Mouse (Mus musculus): ENCODE results near the gene Shisa5. TPM values are rescaled to one million over a fixed set of nuclear protein-coding genes. Genes with fewer than 3 reads are reported as not detected.
A peak's percentile ranks its signal among the peaks of the same experiment; 100 is the strongest.

The Shisa5 gene
- polyA plus RNA-seq, 1 experiment from 2014 or later: 64.9 TPM

DNA sequence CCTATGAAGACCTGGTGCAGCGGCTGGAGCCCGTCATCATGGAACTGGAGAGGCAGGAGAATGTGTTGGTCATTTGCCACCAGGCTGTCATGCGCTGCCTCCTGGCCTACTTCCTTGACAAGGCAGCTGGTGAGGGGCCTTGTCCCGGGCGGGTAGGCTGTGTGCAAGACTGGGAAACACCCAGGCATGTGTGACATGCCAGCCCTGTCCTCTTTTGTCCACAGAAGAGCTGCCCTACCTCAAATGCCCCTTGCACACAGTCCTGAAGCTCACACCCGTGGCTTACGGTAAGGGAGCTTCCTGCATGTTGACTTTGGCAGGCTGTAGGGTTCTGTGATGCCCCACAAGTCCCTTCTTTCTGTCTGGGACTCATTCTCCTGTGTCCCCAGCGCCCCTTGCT is 10.8 kb upstream of the Shisa5 start:
- no peak overlapping the region for H3K9ac ChIP-seq
- no peak overlapping the region for H3K4me3 ChIP-seq
- no peaks in the 10 kb centered on the region for H3K27me3 ChIP-seq
- no peak overlapping the region; the same call in 1 of the 2 replicates for H3K27ac ChIP-seq
- no peaks in the 10 kb centered on the region for H3K36me3 ChIP-seq
- H3K4me2 ChIP-seq: no peak overlapping the region
- H3K9me3 ChIP-seq (replicated peaks): no peaks in the 10 kb centered on the region
- H3K4me1 ChIP-seq (replicated peaks): peaks cover 5% of the 10 kb centered on the region; the same call in 1 of the 2 replicates
- ATAC-seq (replicated peaks; ENCODE audit: insufficient number of reproducible peaks, insufficient read depth, low FRiP score, low read depth): no peak
- whole genome bisulfite sequencing: 63% methylated on average over 8 of the region's 8 CpGs

DNA sequence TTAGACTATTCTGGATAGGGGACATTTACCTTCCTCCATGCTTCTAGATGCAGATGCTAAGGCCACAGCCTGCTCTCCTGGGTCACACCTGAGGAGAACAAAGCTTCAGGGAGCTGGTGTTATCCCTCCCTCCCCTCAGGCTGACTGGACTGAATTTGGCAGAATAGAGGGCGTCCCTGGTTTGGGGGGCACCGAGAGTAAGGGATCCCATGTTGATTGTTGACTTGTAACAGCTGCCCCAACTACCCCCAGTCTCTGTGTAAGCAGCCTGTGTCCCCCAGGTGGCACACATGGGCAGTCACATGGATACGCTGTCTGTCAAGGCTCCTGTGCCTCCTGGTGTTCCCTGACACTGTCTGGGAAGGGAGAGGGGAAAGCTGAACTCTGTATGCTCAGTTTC is 9.9 kb upstream of the Shisa5 start:
- H3K9me3 ChIP-seq (replicated peaks): no peaks in the 10 kb centered on the region
- H3K4me3 ChIP-seq: no peak overlapping the region
- H3K4me2 ChIP-seq: no peak overlapping the region
- 75% methylated on average over 3 of the region's 3 CpGs for WGBS
- ATAC-seq (replicated peaks; ENCODE audit: insufficient number of reproducible peaks, insufficient read depth, low FRiP score, low read depth): no peak
- peaks cover 5% of the 10 kb centered on the region; the same call in 1 of the 2 replicates for H3K4me1 ChIP-seq (replicated peaks)
- H3K9ac ChIP-seq: no peak overlapping the region
- no peaks in the 10 kb centered on the region for H3K27me3 ChIP-seq
- no peaks in the 10 kb centered on the region for H3K36me3 ChIP-seq
- H3K27ac ChIP-seq: no peak overlapping the region

DNA sequence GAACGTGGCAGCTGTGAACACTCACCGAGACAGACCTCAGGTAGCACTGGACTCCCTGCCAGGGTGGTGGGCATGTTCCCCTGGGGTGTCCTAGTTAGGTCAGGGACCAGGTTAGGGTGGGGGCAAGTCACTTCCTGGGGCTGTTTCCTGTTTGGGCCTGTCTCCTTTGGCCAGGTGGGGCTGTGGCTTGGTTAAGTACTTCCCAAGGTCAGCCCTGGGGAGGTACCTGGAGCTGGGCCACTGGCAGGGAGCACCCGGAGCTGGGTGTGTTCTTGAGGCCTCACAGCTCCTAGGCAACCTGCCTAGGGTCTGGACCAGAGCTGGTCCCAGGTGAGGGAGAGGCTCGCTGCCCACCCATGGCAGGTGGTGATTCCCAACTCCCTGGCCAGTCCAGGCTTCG is 9.4 kb upstream of the Shisa5 start:
- H3K27me3 ChIP-seq: no peaks in the 10 kb centered on the region
- WGBS: 66% methylated on average over 5 of the region's 5 CpGs
- no peak for ATAC-seq (replicated peaks; ENCODE audit: insufficient number of reproducible peaks, insufficient read depth, low FRiP score, low read depth)
- peaks cover 5% of the 10 kb centered on the region; the same call in 1 of the 2 replicates for H3K4me1 ChIP-seq (replicated peaks)
- H3K36me3 ChIP-seq: no peaks in the 10 kb centered on the region
- no peak overlapping the region for H3K4me2 ChIP-seq
- H3K27ac ChIP-seq: no peak overlapping the region
- H3K4me3 ChIP-seq: no peak overlapping the region
- H3K9me3 ChIP-seq (replicated peaks): no peaks in the 10 kb centered on the region
- no peak overlapping the region for H3K9ac ChIP-seq

- no peak overlapping the region for H3K27ac ChIP-seq
- ATAC-seq (replicated peaks; ENCODE audit: insufficient number of reproducible peaks, insufficient read depth, low FRiP score, low read depth): no peak
- no peaks in the 10 kb centered on the region for H3K9me3 ChIP-seq (replicated peaks)
- H3K4me1 ChIP-seq (replicated peaks): peaks cover 5% of the 10 kb centered on the region; the same call in 1 of the 2 replicates
- no peaks in the 10 kb centered on the region for H3K27me3 ChIP-seq
- H3K9ac ChIP-seq: no peak overlapping the region
- H3K36me3 ChIP-seq: no peaks in the 10 kb centered on the region
- no peak overlapping the region for H3K4me3 ChIP-seq
- 60% methylated on average over 3 of the region's 3 CpGs for WGBS
- no peak overlapping the region for H3K4me2 ChIP-seq
Measured at GRCm38 (mm10) chr9:109030312-109030711, 8.1 kb upstream of the Shisa5 start.

GRCm38 (mm10) chr9:109031001-109031400 is 7.4 kb upstream of the Shisa5 start:
- WGBS: 89% methylated on average over 7 of the region's 7 CpGs
- no peak overlapping the region for H3K9ac ChIP-seq
- H3K27me3 ChIP-seq: no peaks in the 10 kb centered on the region
- no peak overlapping the region for H3K4me2 ChIP-seq
- ATAC-seq (replicated peaks; ENCODE audit: insufficient number of reproducible peaks, insufficient read depth, low FRiP score, low read depth): no peak
- no peaks in the 10 kb centered on the region for H3K36me3 ChIP-seq
- H3K4me1 ChIP-seq (replicated peaks): peaks cover 5% of the 10 kb centered on the region; the same call in 1 of the 2 replicates
- no peak overlapping the region for H3K27ac ChIP-seq
- H3K4me3 ChIP-seq: no peak overlapping the region
- no peaks in the 10 kb centered on the region for H3K9me3 ChIP-seq (replicated peaks)

DNA sequence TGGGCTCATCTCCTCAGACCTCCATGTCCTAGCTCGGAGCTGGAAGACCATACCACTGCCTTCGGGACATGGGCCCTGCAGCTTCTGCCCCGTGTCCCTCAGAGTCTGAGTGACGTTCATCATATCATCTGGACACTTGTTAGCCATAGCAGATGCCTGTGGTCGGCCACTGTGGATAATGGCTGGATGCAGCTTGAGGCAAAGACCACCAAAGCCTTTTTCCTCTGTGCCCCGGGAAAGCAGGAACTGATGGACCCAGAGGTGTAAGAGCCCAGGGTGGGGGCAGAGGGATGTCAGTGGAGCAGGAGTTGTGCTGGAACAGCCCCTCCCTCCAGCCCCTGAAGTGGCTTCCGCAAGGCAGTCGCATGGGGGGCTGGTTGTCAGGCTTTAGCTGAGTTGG is 6.7 kb upstream of the Shisa5 start:
- WGBS: 81% methylated on average over 8 of the region's 8 CpGs
- ATAC-seq (replicated peaks; ENCODE audit: insufficient number of reproducible peaks, insufficient read depth, low FRiP score, low read depth): no peak
- peaks cover 5% of the 10 kb centered on the region; the same call in 1 of the 2 replicates for H3K4me1 ChIP-seq (replicated peaks)

GRCm38 (mm10) chr9:109032435-109032834 is 5.9 kb upstream of the Shisa5 start:
- no peak for ATAC-seq (replicated peaks; ENCODE audit: insufficient number of reproducible peaks, insufficient read depth, low FRiP score, low read depth)
- no peaks in the 10 kb centered on the region for H3K36me3 ChIP-seq
- 0 out of 2 replicates have a peak, but pooled peaks cover 2% of the 10 kb centered on the region for H3K4me1 ChIP-seq (replicated peaks)
- H3K9ac ChIP-seq: no peak overlapping the region
- H3K27me3 ChIP-seq: no peaks in the 10 kb centered on the region
- H3K9me3 ChIP-seq (replicated peaks): no peaks in the 10 kb centered on the region
- H3K27ac ChIP-seq: no peak overlapping the region
- no peak overlapping the region for H3K4me3 ChIP-seq
- WGBS: 76% methylated on average over 6 of the region's 6 CpGs
- no peak overlapping the region for H3K4me2 ChIP-seq

More for the DNA sequence above, 6.7 kb upstream of the Shisa5 start:
- Histone ChIP-seq H3K27me3 (no peaks in the 10 kb centered on the region), H3K27ac (no peak overlapping the region), H3K9ac (no peak overlapping the region), H3K9me3 (replicated peaks) (no peaks in the 10 kb centered on the region), H3K4me3 (no peak overlapping the region), H3K36me3 (no peaks in the 10 kb centered on the region), H3K4me2 (no peak overlapping the region)

DNA sequence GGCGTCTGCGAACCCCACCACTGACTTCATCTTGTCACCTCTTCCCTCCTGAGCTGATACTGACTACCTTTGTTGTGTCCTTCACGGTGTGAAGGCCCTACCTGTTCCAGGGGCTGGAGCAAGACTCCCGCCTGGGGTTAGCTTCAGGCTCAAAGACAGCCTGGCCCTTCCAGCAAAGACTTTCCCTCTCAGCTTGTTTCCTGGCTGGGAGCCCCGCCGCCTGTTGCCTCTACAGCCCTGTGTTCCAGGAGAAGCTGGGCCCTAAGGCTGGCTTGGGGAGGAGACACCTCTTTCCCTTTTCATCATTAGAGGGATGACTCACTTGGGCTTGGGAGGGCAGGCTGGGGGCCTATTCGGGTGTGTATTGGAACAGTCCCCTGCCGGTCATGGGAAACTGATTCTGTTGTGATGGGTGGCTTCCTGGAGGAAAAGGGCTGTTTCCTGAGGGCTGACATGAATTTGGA is 568 bp downstream of the Shisa5 start:
- Histone ChIP-seq H3K9ac (peak overlapping the region; percentile 80), H3K4me3 (peak overlapping the region; percentile 85), H3K4me2 (peak overlapping the region; percentile 81), H3K36me3 (no peaks in the 10 kb centered on the region), H3K27me3 (no peaks in the 10 kb centered on the region), H3K4me1 (replicated peaks) (peaks cover 38% of the 10 kb centered on the region), H3K27ac (peak overlapping the region; percentile 86), H3K9me3 (replicated peaks) (no peaks in the 10 kb centered on the region)
- ATAC-seq (replicated peaks; ENCODE audit: insufficient number of reproducible peaks, insufficient read depth, low FRiP score, low read depth): peak; percentile 62
- 20% methylated on average over 8 of the region's 8 CpGs for WGBS

DNA sequence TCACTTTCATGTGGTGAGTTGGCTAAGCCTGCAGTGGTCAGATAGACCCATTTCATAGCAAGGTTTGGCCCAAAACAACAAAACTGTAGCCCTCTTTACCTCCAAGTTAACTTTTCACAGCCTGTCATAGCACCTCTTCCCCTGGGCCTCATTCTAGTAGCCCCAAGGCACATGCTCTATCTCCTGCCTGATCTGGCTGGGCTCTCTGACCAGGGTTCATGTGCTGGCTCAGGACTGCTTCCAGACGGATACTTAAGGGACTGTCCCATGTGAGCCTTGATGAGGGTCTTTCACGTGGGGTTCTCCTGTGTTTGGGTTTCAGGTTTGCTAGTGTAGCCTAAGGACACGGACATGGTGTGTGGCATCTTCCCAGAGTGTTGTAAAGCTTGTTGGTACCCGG is 1.3 kb downstream of the Shisa5 start:
- ATAC-seq (replicated peaks; ENCODE audit: insufficient number of reproducible peaks, insufficient read depth, low FRiP score, low read depth): no peak
- H3K9me3 ChIP-seq (replicated peaks): no peaks in the 10 kb centered on the region
- WGBS: 73% methylated on average over 4 of the region's 4 CpGs
- peak overlapping the region; percentile 85 for H3K4me3 ChIP-seq
- H3K27me3 ChIP-seq: no peaks in the 10 kb centered on the region
- H3K9ac ChIP-seq: no peak overlapping the region; the same call in 1 of the 2 replicates
- peak overlapping the region; percentile 86 for H3K27ac ChIP-seq
- H3K4me2 ChIP-seq: peak overlapping the region; percentile 81
- peaks cover 38% of the 10 kb centered on the region for H3K4me1 ChIP-seq (replicated peaks)
- peaks cover 5% of the 10 kb centered on the region; the same call in 1 of the 2 replicates for H3K36me3 ChIP-seq

DNA sequence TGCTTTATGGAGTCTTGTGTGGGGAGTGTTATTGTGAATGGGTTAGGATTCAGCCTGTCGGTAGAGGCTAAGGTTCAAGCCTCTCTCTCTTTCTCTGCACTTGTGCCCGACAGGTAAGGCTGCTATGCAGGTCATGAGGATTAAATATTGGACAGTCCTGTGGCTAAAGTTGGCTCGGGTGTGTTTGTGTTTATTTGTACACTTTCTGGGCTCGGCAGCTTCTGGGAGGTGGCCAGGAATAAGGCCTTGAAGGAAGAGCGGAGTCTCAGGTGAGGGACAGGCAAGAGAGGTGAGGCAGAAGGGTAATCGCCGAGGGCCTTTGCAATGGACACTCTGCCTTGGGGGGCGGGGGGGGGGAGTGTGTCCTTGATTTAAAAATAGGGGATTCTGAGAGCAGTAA is 1.9 kb downstream of the Shisa5 start:
- H3K27me3 ChIP-seq: no peaks in the 10 kb centered on the region
- H3K36me3 ChIP-seq: peaks cover 5% of the 10 kb centered on the region; the same call in 1 of the 2 replicates
- no peaks in the 10 kb centered on the region for H3K9me3 ChIP-seq (replicated peaks)
- 80% methylated on average over 8 of the region's 8 CpGs for WGBS
- no peak for ATAC-seq (replicated peaks; ENCODE audit: insufficient number of reproducible peaks, insufficient read depth, low FRiP score, low read depth)
- H3K4me1 ChIP-seq (replicated peaks): peaks cover 38% of the 10 kb centered on the region
- H3K9ac ChIP-seq: 0 out of 2 replicates have a peak overlapping the region, but pooled peaks have one; percentile 10
- peak overlapping the region; percentile 85 for H3K4me3 ChIP-seq
- H3K27ac ChIP-seq: no peak overlapping the region
- peak overlapping the region; percentile 81 for H3K4me2 ChIP-seq

DNA sequence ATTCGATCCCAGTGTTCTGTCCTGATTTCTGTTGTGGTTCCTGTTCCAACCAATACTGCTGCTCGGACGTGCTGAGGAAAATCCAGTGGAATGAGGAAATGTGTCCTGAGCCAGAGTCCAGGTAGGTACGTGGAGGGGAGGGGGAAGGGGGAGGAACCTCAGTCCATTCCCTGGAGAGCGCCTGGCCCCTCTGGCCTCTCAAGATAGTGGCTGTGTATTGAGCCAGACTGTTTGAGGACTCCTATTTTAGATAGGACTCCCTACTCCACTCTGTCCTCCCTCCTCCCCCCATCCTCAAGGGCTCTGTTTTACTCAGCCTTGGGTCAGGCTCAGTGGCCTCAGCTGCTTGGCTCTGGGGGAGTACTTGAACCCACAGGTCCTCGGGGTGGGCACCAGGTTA is 2.5 kb downstream of the Shisa5 start:
- ATAC-seq (replicated peaks; ENCODE audit: insufficient number of reproducible peaks, insufficient read depth, low FRiP score, low read depth): no peak
- 33% methylated on average over 6 of the region's 6 CpGs for WGBS
- peaks cover 5% of the 10 kb centered on the region; the same call in 1 of the 2 replicates for H3K36me3 ChIP-seq
- peak overlapping the region; percentile 85; the same call in 1 of the 2 replicates for H3K4me3 ChIP-seq
- no peaks in the 10 kb centered on the region for H3K27me3 ChIP-seq
- peaks cover 38% of the 10 kb centered on the region for H3K4me1 ChIP-seq (replicated peaks)
- H3K9me3 ChIP-seq (replicated peaks): no peaks in the 10 kb centered on the region
- H3K27ac ChIP-seq: no peak overlapping the region
- H3K9ac ChIP-seq: 0 out of 2 replicates have a peak overlapping the region, but pooled peaks have one; percentile 10
- H3K4me2 ChIP-seq: peak overlapping the region; percentile 81

DNA sequence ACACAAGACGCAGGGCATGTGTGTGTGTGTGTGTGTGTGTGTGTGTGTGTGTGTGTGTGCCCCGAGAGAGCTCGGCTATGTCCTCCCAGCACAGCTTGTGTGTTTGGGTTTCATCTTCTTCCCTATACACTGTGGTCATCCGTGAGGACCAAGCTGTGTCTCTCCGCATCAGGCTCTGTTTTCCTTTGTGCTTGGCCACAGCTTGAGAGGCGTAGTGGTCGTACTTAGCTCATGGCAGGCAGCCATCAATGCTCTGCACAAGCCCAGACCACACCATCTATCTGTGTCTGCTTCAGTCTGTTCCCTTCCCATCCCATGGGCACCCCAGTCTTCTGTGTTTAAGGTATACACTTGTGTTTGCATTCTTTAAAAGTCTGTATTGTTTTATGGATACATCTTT is 3.0 kb downstream of the Shisa5 start:
- Histone ChIP-seq H3K36me3 (peaks cover 5% of the 10 kb centered on the region; the same call in 1 of the 2 replicates), H3K27ac (no peak overlapping the region), H3K4me1 (replicated peaks) (peaks cover 38% of the 10 kb centered on the region), H3K9ac (no peak overlapping the region), H3K4me2 (peak overlapping the region; percentile 81), H3K27me3 (no peaks in the 10 kb centered on the region), H3K9me3 (replicated peaks) (no peaks in the 10 kb centered on the region), H3K4me3 (peak overlapping the region; percentile 85; the same call in 1 of the 2 replicates)
- WGBS: 28% methylated on average over 7 of the region's 7 CpGs
- no peak for ATAC-seq (replicated peaks; ENCODE audit: insufficient number of reproducible peaks, insufficient read depth, low FRiP score, low read depth)
